Mouse (Mus musculus): Measurements from ENCODE around the gene B4galt7. TPM values are rescaled to one million over a fixed set of nuclear protein-coding genes. Genes with fewer than 3 reads are reported as not detected.

The B4galt7 gene
- total and polyA plus RNA-seq, 3 experiments: 15.0 to 19.9 TPM; not detected in 1

DNA sequence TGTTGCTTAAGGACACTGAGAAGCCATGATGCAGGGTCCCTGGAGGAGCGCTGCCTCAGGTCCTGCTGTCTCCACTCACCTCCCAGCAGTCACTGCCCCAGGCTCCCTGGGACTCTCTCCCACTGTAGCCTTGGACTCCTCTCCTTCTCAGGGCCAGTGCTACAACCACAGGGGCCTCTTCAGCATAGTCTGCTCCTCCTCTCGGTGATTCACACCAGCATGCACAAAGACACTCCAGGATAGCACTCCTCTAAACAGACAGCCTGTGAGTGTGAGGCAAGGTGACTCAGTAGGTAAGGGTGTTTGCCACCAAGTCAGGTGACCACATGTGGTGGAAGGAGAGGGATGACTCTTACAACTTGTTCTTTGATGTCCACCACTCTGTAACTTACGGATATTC, 4.9 kb downstream of the B4galt7 start:
- DNase-seq (ENCODE audit: low read depth, low spot score): no peak
- Histone ChIP-seq H3K4me3 (ENCODE audit: control insufficient read depth in 1 of 2, insufficient read depth in 1 of 2, low read depth in 2 of 2, low read length in 2 of 2) (no peak overlapping the region), H3K4me1 (ENCODE audit: control insufficient read depth in 1 of 2, insufficient read depth in 2 of 2, low read length in 2 of 2) (peaks cover 2 to 4% of the 10 kb centered on the region in 2 experiments), H3K79me2 (ENCODE audit: control insufficient read depth, insufficient read depth, low read length, poor library complexity) (peaks cover 7% of the 10 kb centered on the region), H3K27me3 (ENCODE audit: control insufficient read depth in 1 of 2, insufficient read depth in 2 of 2, low read length in 2 of 2) (no peaks in the 10 kb centered on the region), H3K9me3 (replicated peaks; ENCODE audit: insufficient read depth, low read length) (no peaks in the 10 kb centered on the region), H3K27ac (ENCODE audit: control insufficient read depth, low read depth, low read length) (no peak overlapping the region), H3K9ac (ENCODE audit: control insufficient read depth, low read depth, low read length, poor library complexity, severe bottlenecking) (no peak overlapping the region), H3K36me3 (ENCODE audit: control insufficient read depth in 1 of 2, insufficient read depth in 2 of 2, low read length in 2 of 2) (peaks cover 0 to 7% of the 10 kb centered on the region in 2 experiments; a peak in 2 of 4 replicates)
- TF ChIP-seq USF1 (IDR thresholded peaks at IDR 0.05; ENCODE audit: low read depth, low read length) (no peak), ELF1 (IDR thresholded peaks at IDR 0.05; ENCODE audit: low read depth, low read length) (no peak), UBTF (IDR thresholded peaks at IDR 0.05; ENCODE audit: borderline replicate concordance, insufficient read depth, low read depth, low read length) (no peak), HCFC1 (IDR thresholded peaks at IDR 0.05; ENCODE audit: low read depth, low read length) (no peak), ETS1 (IDR thresholded peaks at IDR 0.05; ENCODE audit: low read depth, low read length) (no peak), NELFE (IDR thresholded peaks at IDR 0.05; ENCODE audit: low read depth, low read length) (no peak), POLR2AphosphoS5 (IDR thresholded peaks at IDR 0.05; ENCODE audit: borderline replicate concordance, low read depth, low read length) (no peak), E2F4 (IDR thresholded peaks at IDR 0.05; ENCODE audit: borderline replicate concordance, low read depth, low read length) (no peak), POLR2AphosphoS2 (IDR thresholded peaks at IDR 0.05; ENCODE audit: low read length) (no peak), NRF1 (IDR thresholded peaks at IDR 0.05; ENCODE audit: insufficient read depth, low read depth, low read length, poor library complexity, severe bottlenecking) (no peak), BHLHE40 (IDR thresholded peaks at IDR 0.05; ENCODE audit: borderline replicate concordance, low read depth, low read length) (no peak)

DNA sequence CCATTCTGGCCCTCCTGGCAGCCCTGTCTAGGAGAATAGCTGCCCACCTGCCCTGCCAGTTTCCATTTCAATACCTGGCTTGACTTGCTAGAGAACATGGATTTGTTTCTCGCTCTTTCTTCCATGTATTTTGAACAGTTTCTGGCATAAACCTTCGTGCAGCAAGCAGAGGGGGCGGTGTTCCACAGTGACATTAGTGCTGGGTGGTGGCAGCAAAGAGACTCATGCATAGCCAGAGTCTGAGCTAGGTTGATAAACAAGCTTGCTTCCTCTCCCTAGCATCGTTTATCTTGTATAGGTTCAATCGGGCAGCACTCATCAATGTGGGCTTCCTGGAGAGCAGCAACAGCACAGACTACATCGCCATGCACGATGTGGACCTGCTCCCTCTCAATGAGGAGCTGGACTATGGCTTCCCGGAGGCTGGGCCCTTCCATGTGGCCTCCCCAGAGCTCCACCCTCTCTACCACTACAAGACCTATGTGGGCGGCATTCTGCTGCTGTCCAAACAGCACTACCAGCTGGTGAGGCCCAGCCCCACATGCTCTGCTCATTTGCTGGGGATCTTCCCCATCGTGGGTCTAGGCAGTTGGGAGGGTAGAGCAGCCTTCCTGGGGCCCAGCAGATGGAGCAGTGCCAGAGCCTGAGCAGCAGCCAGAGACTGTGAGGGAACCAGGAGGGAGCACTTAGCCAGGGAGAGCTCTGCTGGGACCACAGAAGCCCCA, 7.4 kb downstream of the B4galt7 start:
- Histone ChIP-seq H3K9ac (ENCODE audit: control insufficient read depth, low read depth, low read length, poor library complexity, severe bottlenecking) (no peak overlapping the region), H3K79me2 (ENCODE audit: control insufficient read depth, insufficient read depth, low read length, poor library complexity) (no peaks in the 10 kb centered on the region; the same call in 1 of the 2 replicates), H3K36me3 (ENCODE audit: control insufficient read depth in 1 of 2, insufficient read depth in 2 of 2, low read length in 2 of 2) (no peaks in the 10 kb centered on the region; a peak in 1 of 4 replicates), H3K9me3 (replicated peaks; ENCODE audit: insufficient read depth, low read length) (no peaks in the 10 kb centered on the region), H3K27me3 (ENCODE audit: control insufficient read depth in 1 of 2, insufficient read depth in 2 of 2, low read length in 2 of 2) (no peaks in the 10 kb centered on the region), H3K4me3 (ENCODE audit: control insufficient read depth in 1 of 2, insufficient read depth in 1 of 2, low read depth in 2 of 2, low read length in 2 of 2) (no peak overlapping the region), H3K27ac (ENCODE audit: control insufficient read depth, low read depth, low read length) (no peak overlapping the region), H3K4me1 (ENCODE audit: control insufficient read depth in 1 of 2, insufficient read depth in 2 of 2, low read length in 2 of 2) (peaks cover 0 to 4% of the 10 kb centered on the region in 2 experiments; a peak in 2 of 4 replicates)
- TF ChIP-seq NRF1 (IDR thresholded peaks at IDR 0.05; ENCODE audit: insufficient read depth, low read depth, low read length, poor library complexity, severe bottlenecking): no peak
- TF ChIP-seq TCF12 (IDR thresholded peaks at IDR 0.05; ENCODE audit: low read depth, low read length): no peak
- TF ChIP-seq ZKSCAN1 (IDR thresholded peaks at IDR 0.05; ENCODE audit: low read depth, low read length): no peak
- peak; percentile 44 for DNase-seq (ENCODE audit: low read depth, low spot score)

Data from MEL (cell line).